8 mouse cellular contexts compared by ENCODE assay signal in genomic region chr5:65536751-65537419, GRCm38 (mm10). TPM values are rescaled to one million over a fixed set of nuclear protein-coding genes. Genes with fewer than 3 reads are reported as not detected.
DNase-seq lines count a peak whose midpoint lies in the region; ATAC-seq and TF ChIP-seq lines count a peak whose summit lies in the region.

Smim14 (minus strand) TSS chr5:65537184.
Ube2k (plus strand) TSS chr5:65537233.

- peak within 1 kb of the TSS; percentile 98 for H3K4me3 ChIP-seq in G1E (ENCODE audit: low read depth, low read length)
- peak within 1 kb of the TSS; percentile 92 for H3K4me3 ChIP-seq in forebrain, postnatal 0 days (ENCODE audit: low read depth, low read length)
- H3K4me3 ChIP-seq in lung, embryonic 15.5 days: peak within 1 kb of the TSS; percentile 92

- H3K36me3 ChIP-seq in G1E (replicated peaks): peaks cover 13% of the 10 kb centered on the region
- no peaks in the 10 kb centered on the region for H3K36me3 ChIP-seq in forebrain, postnatal 0 days (ENCODE audit: insufficient read depth)
- H3K36me3 ChIP-seq in lung, embryonic 15.5 days: no peaks in the 10 kb centered on the region

- peak; percentile 42 for ATAC-seq in G1E (ENCODE audit: extremely low read depth, insufficient number of reproducible peaks, low FRiP score, poor library complexity, severe bottlenecking)
- ATAC-seq in forebrain, postnatal 0 days: peak; percentile 97
- ATAC-seq in lung, embryonic 15.5 days (ENCODE audit: borderline replicate concordance, extremely low read depth, low FRiP score, low TSS enrichment): peak; percentile 98

- DNase-seq in G1E (ENCODE audit: low spot score): peak; percentile 84
- DNase-seq in cerebellum, adult 18-20 months: peak; percentile 90 to 97
- peak; percentile 96 for DNase-seq in forebrain, postnatal 0 days
- DNase-seq in heart, postnatal 4 days: peak; percentile 96
- DNase-seq in layer of hippocampus, adult 8-10 months (ENCODE audit: low spot score in 2 of 2): peak; percentile 87 to 93
- peak; percentile 89 for DNase-seq in ovary, adult 18-20 months (ENCODE audit: low spot score)
- DNase-seq in thymus, postnatal 0 days (ENCODE audit: low spot score): peak; percentile 96

- H3K4me1 ChIP-seq in G1E (ENCODE audit: insufficient read depth, low read depth, low read length): peaks cover 27% of the 10 kb centered on the region
- H3K4me1 ChIP-seq in forebrain, postnatal 0 days (ENCODE audit: insufficient read depth): peaks cover 11% of the 10 kb centered on the region; the same call in 1 of the 2 replicates
- H3K4me1 ChIP-seq in lung, embryonic 15.5 days: peaks cover 10% of the 10 kb centered on the region

- H3K9me3 ChIP-seq in G1E (replicated peaks): no peaks in the 10 kb centered on the region
- no peaks in the 10 kb centered on the region for H3K9me3 ChIP-seq in forebrain, postnatal 0 days (ENCODE audit: low read length)
- H3K9me3 ChIP-seq in lung, embryonic 15.5 days: no peaks in the 10 kb centered on the region

- H3K4me2 ChIP-seq in forebrain, postnatal 0 days (ENCODE audit: low read depth): peak within 1 kb of the TSS; percentile 67
- H3K4me2 ChIP-seq in lung, embryonic 15.5 days: peak within 1 kb of the TSS; percentile 65

- TF ChIP-seq CTCF in G1E (IDR thresholded peaks at IDR 0.05; ENCODE audit: low read depth, low read length): no peak
- peak; percentile 29 for TF ChIP-seq CTCF in forebrain, postnatal 0 days (IDR thresholded peaks at IDR 0.05; ENCODE audit: low read depth)

- H3K27ac ChIP-seq in forebrain, postnatal 0 days (ENCODE audit: low read depth, low read length): peak within 1 kb of the TSS; percentile 98
- peak within 1 kb of the TSS; percentile 99 for H3K27ac ChIP-seq in lung, embryonic 15.5 days

- H3K27me3 ChIP-seq in G1E (ENCODE audit: insufficient read depth, low read length): no peaks in the 10 kb centered on the region
- no peaks in the 10 kb centered on the region for H3K27me3 ChIP-seq in forebrain, postnatal 0 days (ENCODE audit: insufficient read depth, low read length)
- H3K27me3 ChIP-seq in lung, embryonic 15.5 days: no peaks in the 10 kb centered on the region

- WGBS in forebrain, postnatal 0 days: 3% methylated on average over 63 of the region's 66 CpGs
- under 1% methylated on average over 63 of the region's 66 CpGs for WGBS in lung, embryonic 15.5 days

- H3K9ac ChIP-seq in forebrain, postnatal 0 days: peak within 1 kb of the TSS; percentile 94
- peak within 1 kb of the TSS; percentile 99 for H3K9ac ChIP-seq in lung, embryonic 15.5 days

RNA-seq across cellular contexts. Expression of gene Smim14, which starts in this region (rescaled TPM):
- 40.1 and 52.3 TPM in 2 replicates for total RNA-seq in G1E (2014; fragmentation: Nextera tagmentation)
- total RNA-seq in G1E (2017): 61.6 and 64.6 TPM in 2 replicates
- polyA plus RNA-seq in G1E (2012): 9.2 and 10.6 TPM in 2 replicates
- 139 and 158 TPM in 2 replicates for total RNA-seq in forebrain, postnatal 0 days (2014; rRNA removed)
- polyA plus RNA-seq in forebrain, postnatal 0 days (2015; fragmentation: Nextera tagmentation; extraction: Ambion mirVana): 255 and 269 TPM in 2 replicates
- total RNA-seq in heart, postnatal 4 days (2021): 10 to 100 TPM; 89.6 to 89.9 TPM
- 100 to 1,000 TPM; 147 to 159 (median 153) TPM for total RNA-seq in layer of hippocampus, adult 8-10 months (2022)
- polyA plus RNA-seq in lung, embryonic 15.5 days (2015; fragmentation: Nextera tagmentation; extraction: Ambion mirVana): 99.4 and 108 TPM in 2 replicates
- polyA plus RNA-seq in thymus, postnatal 0 days (2015; fragmentation: Nextera tagmentation; extraction: Ambion mirVana): 218 and 226 TPM in 2 replicates

RNA-seq across cellular contexts. Expression of gene Ube2k, which starts in this region (rescaled TPM):
- 128 and 149 TPM in 2 replicates for total RNA-seq in G1E (2014; fragmentation: Nextera tagmentation)
- total RNA-seq in G1E (2017): 31.5 and 42.8 TPM in 2 replicates
- polyA plus RNA-seq in G1E (2012): 112 and 146 TPM in 2 replicates
- 44.8 and 55.8 TPM in 2 replicates for total RNA-seq in forebrain, postnatal 0 days (2014; rRNA removed)
- 172 and 207 TPM in 2 replicates for polyA plus RNA-seq in forebrain, postnatal 0 days (2015; fragmentation: Nextera tagmentation; extraction: Ambion mirVana)
- total RNA-seq in heart, postnatal 4 days (2021): 10 to 100 TPM; 84.6 to 87.0 TPM
- 100 to 1,000 TPM; 119 to 124 (median 119) TPM for total RNA-seq in layer of hippocampus, adult 8-10 months (2022)
- polyA plus RNA-seq in lung, embryonic 15.5 days (2015; fragmentation: Nextera tagmentation; extraction: Ambion mirVana): 165 and 167 TPM in 2 replicates
- polyA plus RNA-seq in thymus, postnatal 0 days (2015; fragmentation: Nextera tagmentation; extraction: Ambion mirVana): 157 and 164 TPM in 2 replicates

Comparison
In these comparisons a context has a peak if more than half of its experiments do, and no peak if none do; other contexts are left out.
1. Peak in every context shown above with its lines: DNase-seq, ATAC-seq, H3K4me3 ChIP-seq and H3K27ac ChIP-seq.
2. ATAC-seq: peak in every context shown above with its lines; median percentile 98 in lung, embryonic 15.5 days; 97 in forebrain, postnatal 0 days; 42 in G1E.